Comparison of ENCODE assay signal across 16 mouse cellular contexts in the genomic region with DNA sequence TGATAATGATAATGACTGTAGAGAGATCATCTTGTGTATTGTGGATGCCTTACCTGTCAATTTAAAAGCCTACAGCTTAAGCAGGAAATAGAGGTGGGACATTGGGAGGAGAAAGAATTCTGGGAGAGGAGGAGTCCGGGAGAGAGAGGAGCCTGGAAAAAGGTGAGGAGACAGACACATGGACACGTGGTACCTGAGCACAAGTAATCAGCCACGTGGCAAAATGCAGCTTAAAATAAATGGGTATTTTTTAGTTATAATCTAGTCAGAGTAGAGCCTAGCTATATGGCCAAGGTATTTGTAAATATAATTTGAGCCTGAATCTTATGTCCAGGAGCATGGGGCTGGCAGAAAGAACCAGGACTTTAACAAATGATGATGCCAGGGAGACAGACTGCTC. TPM values are rescaled to one million over a fixed set of nuclear protein-coding genes. Genes with fewer than 3 reads are reported as not detected.
DNase-seq lines count a peak whose midpoint lies in the region; ATAC-seq and TF ChIP-seq lines count a peak whose summit lies in the region.
"Had no signal": no experiment of that assay in that cellular context is flagged by ENCODE, and none has a peak within 500 bp of the region (broad histone marks: within the 10 kb centered on the region; RNA-seq: fewer than 3 reads in every experiment).

No protein-coding gene starts in this region.

- TF ChIP-seq CTCF in hindbrain, postnatal 0 days (IDR thresholded peaks at IDR 0.05; ENCODE audit: low read depth), result no peak
- no peak for TF ChIP-seq CTCF in stomach, postnatal 0 days (IDR thresholded peaks at IDR 0.05; ENCODE audit: low read depth)

- no peak for DNase-seq in hindbrain, postnatal 0 days (ENCODE audit: low spot score)
- DNase-seq in stomach, postnatal 0 days (ENCODE audit: low spot score), result no peak
- no peak for DNase-seq in embryonic facial prominence, embryonic 10.5 days (ENCODE audit: low spot score)
- no peak for DNase-seq in urinary bladder, postnatal 10 days (ENCODE audit: low spot score)
- DNase-seq: cerebellum, adult 18-20 months; embryo, embryonic 11 days; right cerebral cortex, postnatal 25 days had no signal

- peaks cover 53% of the 10 kb centered on the region for H3K36me3 ChIP-seq in erythroblast, embryonic 14.5 days (ENCODE audit: control insufficient read depth)
- peaks cover 1% of the 10 kb centered on the region; the same call in 1 of the 2 replicates for H3K36me3 ChIP-seq in hindbrain, postnatal 0 days (ENCODE audit: insufficient read depth, low read length)
- peaks cover 14% of the 10 kb centered on the region for H3K36me3 ChIP-seq in hindbrain, embryonic 13.5 days
- peaks cover 6% of the 10 kb centered on the region; the same call in 1 of the 2 replicates for H3K36me3 ChIP-seq in stomach, embryonic 16.5 days (ENCODE audit: control insufficient read depth, insufficient read depth, low read length)
- H3K36me3 ChIP-seq in stomach, postnatal 0 days (ENCODE audit: control insufficient read depth, insufficient read depth, low read length), result peaks cover 2% of the 10 kb centered on the region; the same call in 1 of the 2 replicates
- peaks cover 15% of the 10 kb centered on the region for H3K36me3 ChIP-seq in embryonic facial prominence, embryonic 10.5 days (replicated peaks)

- H3K27me3 ChIP-seq in erythroblast, embryonic 14.5 days (ENCODE audit: control insufficient read depth), result no peaks in the 10 kb centered on the region
- no peaks in the 10 kb centered on the region for H3K27me3 ChIP-seq in hindbrain, postnatal 0 days (ENCODE audit: insufficient read depth, low read length)
- no peaks in the 10 kb centered on the region for H3K27me3 ChIP-seq in hindbrain, embryonic 13.5 days
- no peaks in the 10 kb centered on the region for H3K27me3 ChIP-seq in stomach, embryonic 16.5 days (ENCODE audit: control insufficient read depth, insufficient read depth, low read length)
- H3K27me3 ChIP-seq in stomach, postnatal 0 days (ENCODE audit: control insufficient read depth, insufficient read depth, low read length), result no peaks in the 10 kb centered on the region
- H3K27me3 ChIP-seq in embryonic facial prominence, embryonic 10.5 days (replicated peaks; ENCODE audit: low read depth, poor library complexity, severe bottlenecking), result no peaks in the 10 kb centered on the region
- H3K27me3 ChIP-seq: limb, embryonic 15.5 days had no signal

- TF ChIP-seq EP300 in stomach, postnatal 0 days (optimal IDR thresholded peaks at IDR 0.05), result no peak

- ATAC-seq in erythroblast, adult 5-6 weeks (replicated peaks; ENCODE audit: low FRiP score, poor library complexity, severe bottlenecking), result no peak
- ATAC-seq in hindbrain, postnatal 0 days, result no peak
- ATAC-seq in hindbrain, embryonic 13.5 days (ENCODE audit: low FRiP score), result no peak
- no peak for ATAC-seq in stomach, embryonic 16.5 days (ENCODE audit: insufficient read depth, low FRiP score)
- ATAC-seq in stomach, postnatal 0 days (ENCODE audit: low FRiP score, low TSS enrichment), result no peak

- 69% methylated on average over 3 of the region's 3 CpGs for WGBS in hindbrain, postnatal 0 days
- whole genome bisulfite sequencing in hindbrain, embryonic 13.5 days, result 75% methylated on average over 3 of the region's 3 CpGs
- 70% methylated on average over 3 of the region's 3 CpGs for WGBS in stomach, embryonic 16.5 days
- WGBS in stomach, postnatal 0 days, result 64% methylated on average over 3 of the region's 3 CpGs
- WGBS in embryonic facial prominence, embryonic 10.5 days, result 73% methylated on average over 3 of the region's 3 CpGs

- H3K9me3 ChIP-seq in erythroblast, embryonic 14.5 days (ENCODE audit: control insufficient read depth, low read length), result no peaks in the 10 kb centered on the region
- H3K9me3 ChIP-seq in hindbrain, postnatal 0 days (ENCODE audit: low read length), result no peaks in the 10 kb centered on the region
- no peaks in the 10 kb centered on the region for H3K9me3 ChIP-seq in hindbrain, embryonic 13.5 days
- H3K9me3 ChIP-seq in stomach, embryonic 16.5 days (replicated peaks; ENCODE audit: control insufficient read depth, low read length), result no peaks in the 10 kb centered on the region
- H3K9me3 ChIP-seq in stomach, postnatal 0 days (ENCODE audit: control insufficient read depth, low read length), result no peaks in the 10 kb centered on the region
- H3K9me3 ChIP-seq in embryonic facial prominence, embryonic 10.5 days, result no peaks in the 10 kb centered on the region; the same call in 1 of the 2 replicates
- H3K9me3 ChIP-seq: limb, embryonic 15.5 days had no signal

- H3K4me3 ChIP-seq in erythroblast, embryonic 14.5 days (replicated peaks), result peak overlapping the region; percentile 80
- no peak overlapping the region for H3K4me3 ChIP-seq in hindbrain, postnatal 0 days (ENCODE audit: low read length)
- no peak overlapping the region for H3K4me3 ChIP-seq in hindbrain, embryonic 13.5 days
- H3K4me3 ChIP-seq in stomach, embryonic 16.5 days (replicated peaks; ENCODE audit: low read length), result no peak overlapping the region
- H3K4me3 ChIP-seq in stomach, postnatal 0 days (ENCODE audit: low read depth, low read length), result no peak overlapping the region
- H3K4me3 ChIP-seq in embryonic facial prominence, embryonic 10.5 days, result no peak overlapping the region
- H3K4me3 ChIP-seq: limb, embryonic 15.5 days had no signal

- 0 out of 2 replicates have a peak overlapping the region, but pooled peaks have one; percentile 18 for H3K4me2 ChIP-seq in hindbrain, postnatal 0 days (ENCODE audit: low read depth, low read length)
- no peak overlapping the region for H3K4me2 ChIP-seq in hindbrain, embryonic 13.5 days
- no peak overlapping the region for H3K4me2 ChIP-seq in stomach, embryonic 16.5 days (ENCODE audit: low read depth, low read length)
- no peak overlapping the region for H3K4me2 ChIP-seq in stomach, postnatal 0 days (replicated peaks; ENCODE audit: low read depth)
- H3K4me2 ChIP-seq: limb, embryonic 15.5 days had no signal

- no peak overlapping the region for H3K27ac ChIP-seq in hindbrain, postnatal 0 days
- no peak overlapping the region for H3K27ac ChIP-seq in hindbrain, embryonic 13.5 days
- 0 out of 2 replicates have a peak overlapping the region, but pooled peaks have one; percentile 8 for H3K27ac ChIP-seq in stomach, embryonic 16.5 days (ENCODE audit: low read length)
- H3K27ac ChIP-seq in stomach, postnatal 0 days (replicated peaks), result no peak overlapping the region
- H3K27ac ChIP-seq in embryonic facial prominence, embryonic 10.5 days (replicated peaks), result no peak overlapping the region
- H3K27ac ChIP-seq: limb, embryonic 15.5 days had no signal

- peaks cover 87% of the 10 kb centered on the region for H3K4me1 ChIP-seq in erythroblast, embryonic 14.5 days (ENCODE audit: control insufficient read depth)
- H3K4me1 ChIP-seq in hindbrain, postnatal 0 days (ENCODE audit: insufficient read depth, low read length), result no peaks in the 10 kb centered on the region
- 0 out of 2 replicates have a peak, but pooled peaks cover 8% of the 10 kb centered on the region for H3K4me1 ChIP-seq in hindbrain, embryonic 13.5 days (replicated peaks)
- peaks cover 9% of the 10 kb centered on the region for H3K4me1 ChIP-seq in stomach, embryonic 16.5 days (ENCODE audit: control insufficient read depth, insufficient read depth, low read length)
- no peaks in the 10 kb centered on the region for H3K4me1 ChIP-seq in stomach, postnatal 0 days (replicated peaks; ENCODE audit: control insufficient read depth, insufficient read depth)
- peaks cover 31% of the 10 kb centered on the region for H3K4me1 ChIP-seq in embryonic facial prominence, embryonic 10.5 days

- H3K9ac ChIP-seq in hindbrain, postnatal 0 days (replicated peaks; ENCODE audit: low read length), result no peak overlapping the region
- H3K9ac ChIP-seq in hindbrain, embryonic 13.5 days, result no peak overlapping the region
- H3K9ac ChIP-seq in stomach, embryonic 16.5 days (ENCODE audit: low read length), result no peak overlapping the region
- H3K9ac ChIP-seq in stomach, postnatal 0 days (ENCODE audit: low read length), result no peak overlapping the region
- H3K9ac ChIP-seq: limb, embryonic 15.5 days had no signal

RNA-seq across cellular contexts. Expression of gene H2-T24, which starts 0.8 kb away (rescaled TPM):
- polyA plus RNA-seq in erythroblast, embryonic 14.5 days (2012), result 0.91 and 0.98 TPM in 2 replicates
- 161 and 177 TPM in 2 replicates for total RNA-seq in erythroblast, adult 5-6 weeks (2015; ENCODE audit: low replicate concordance)
- 587 and 609 TPM in 2 replicates for total RNA-seq in erythroblast, adult 5-6 weeks (2017; ENCODE audit: low replicate concordance)
- total RNA-seq in hindbrain, postnatal 0 days (2014; rRNA removed), result 0.10 and 0.11 TPM in 2 replicates
- polyA plus RNA-seq in hindbrain, postnatal 0 days (2015; fragmentation: Nextera tagmentation; extraction: Ambion mirVana), result 7.1 and 7.7 TPM in 2 replicates
- 8.8 and 9.5 TPM in 2 replicates for polyA plus RNA-seq in hindbrain, embryonic 13.5 days (2015; fragmentation: Nextera tagmentation; extraction: Ambion mirVana)
- 2.7 TPM in 2 replicates for polyA plus RNA-seq in stomach, embryonic 16.5 days (2015; fragmentation: Nextera tagmentation; extraction: Ambion mirVana)
- 1.0 and 1.1 TPM in 2 replicates for polyA plus RNA-seq in stomach, postnatal 0 days (2015; fragmentation: Nextera tagmentation; extraction: Ambion mirVana)
- 4.8 and 5.0 TPM in 2 replicates for polyA plus RNA-seq in embryonic facial prominence, embryonic 10.5 days (2016; fragmentation: Nextera tagmentation; extraction: Ambion mirVana)

RNA-seq across cellular contexts. Expression of gene H2-T23, which starts 13.1 kb away (rescaled TPM):
- polyA plus RNA-seq in erythroblast, embryonic 14.5 days (2012), result 3.7 and 5.0 TPM in 2 replicates
- 249 and 264 TPM in 2 replicates for total RNA-seq in erythroblast, adult 5-6 weeks (2015; ENCODE audit: low replicate concordance)
- total RNA-seq in erythroblast, adult 5-6 weeks (2017; ENCODE audit: low replicate concordance), result 271 and 275 TPM in 2 replicates
- 6.6 and 7.3 TPM in 2 replicates for total RNA-seq in hindbrain, postnatal 0 days (2014; rRNA removed)
- 8.8 and 9.4 TPM in 2 replicates for polyA plus RNA-seq in hindbrain, postnatal 0 days (2015; fragmentation: Nextera tagmentation; extraction: Ambion mirVana)
- polyA plus RNA-seq in hindbrain, embryonic 13.5 days (2015; fragmentation: Nextera tagmentation; extraction: Ambion mirVana), result 3.2 and 3.3 TPM in 2 replicates
- 16.9 and 17.5 TPM in 2 replicates for polyA plus RNA-seq in stomach, embryonic 16.5 days (2015; fragmentation: Nextera tagmentation; extraction: Ambion mirVana)
- 35.9 and 40.2 TPM in 2 replicates for polyA plus RNA-seq in stomach, postnatal 0 days (2015; fragmentation: Nextera tagmentation; extraction: Ambion mirVana)
- polyA plus RNA-seq in embryonic facial prominence, embryonic 10.5 days (2016; fragmentation: Nextera tagmentation; extraction: Ambion mirVana), result 1.8 and 2.3 TPM in 2 replicates

RNA-seq across cellular contexts. Expression of gene H2-T22, which starts 23.0 kb away (rescaled TPM):
- polyA plus RNA-seq in erythroblast, embryonic 14.5 days (2012), result 0.12 and 0.14 TPM in 2 replicates
- 10.4 and 21.5 TPM in 2 replicates for total RNA-seq in erythroblast, adult 5-6 weeks (2015; ENCODE audit: low replicate concordance)
- 12.8 and 20.4 TPM in 2 replicates for total RNA-seq in erythroblast, adult 5-6 weeks (2017; ENCODE audit: low replicate concordance)
- 10.0 and 15.4 TPM in 2 replicates for total RNA-seq in hindbrain, postnatal 0 days (2014; rRNA removed)
- 9.1 and 11.8 TPM in 2 replicates for polyA plus RNA-seq in hindbrain, postnatal 0 days (2015; fragmentation: Nextera tagmentation; extraction: Ambion mirVana)
- 6.7 and 7.0 TPM in 2 replicates for polyA plus RNA-seq in hindbrain, embryonic 13.5 days (2015; fragmentation: Nextera tagmentation; extraction: Ambion mirVana)
- 19.9 and 23.5 TPM in 2 replicates for polyA plus RNA-seq in stomach, embryonic 16.5 days (2015; fragmentation: Nextera tagmentation; extraction: Ambion mirVana)
- polyA plus RNA-seq in stomach, postnatal 0 days (2015; fragmentation: Nextera tagmentation; extraction: Ambion mirVana), result 18.9 and 21.0 TPM in 2 replicates
- 7.4 and 9.0 TPM in 2 replicates for polyA plus RNA-seq in embryonic facial prominence, embryonic 10.5 days (2016; fragmentation: Nextera tagmentation; extraction: Ambion mirVana)

RNA-seq across cellular contexts. Expression of gene Gm6034, which starts 23.2 kb away (rescaled TPM):
- polyA plus RNA-seq in erythroblast, embryonic 14.5 days (2012), result not detected in 2 replicates
- not detected in 2 replicates for total RNA-seq in erythroblast, adult 5-6 weeks (2015; ENCODE audit: low replicate concordance)
- not detected in 2 replicates for total RNA-seq in erythroblast, adult 5-6 weeks (2017; ENCODE audit: low replicate concordance)
- not detected in 2 replicates for total RNA-seq in hindbrain, postnatal 0 days (2014; rRNA removed)
- not detected in 2 replicates for polyA plus RNA-seq in hindbrain, postnatal 0 days (2015; fragmentation: Nextera tagmentation; extraction: Ambion mirVana)
- not detected in 2 replicates for polyA plus RNA-seq in hindbrain, embryonic 13.5 days (2015; fragmentation: Nextera tagmentation; extraction: Ambion mirVana)
- 0.15 TPM in 1 of 2 replicates, not detected in the other for polyA plus RNA-seq in stomach, embryonic 16.5 days (2015; fragmentation: Nextera tagmentation; extraction: Ambion mirVana)
- polyA plus RNA-seq in stomach, postnatal 0 days (2015; fragmentation: Nextera tagmentation; extraction: Ambion mirVana), result not detected in 2 replicates
- not detected in 2 replicates for polyA plus RNA-seq in embryonic facial prominence, embryonic 10.5 days (2016; fragmentation: Nextera tagmentation; extraction: Ambion mirVana)
- total RNA-seq: adrenal gland, postnatal 36 days; gastrocnemius, postnatal 4 days; left cerebral cortex, adult 8-10 months had no signal
- polyA plus RNA-seq: limb, embryonic 15.5 days; stomach, embryonic 14.5 days had no signal

RNA-seq across cellular contexts. Expression of gene Gm11127, which starts 38.7 kb away (rescaled TPM):
- 0.07 TPM in 1 of 2 replicates, not detected in the other for polyA plus RNA-seq in erythroblast, embryonic 14.5 days (2012)
- not detected in 2 replicates for total RNA-seq in erythroblast, adult 5-6 weeks (2015; ENCODE audit: low replicate concordance)
- total RNA-seq in erythroblast, adult 5-6 weeks (2017; ENCODE audit: low replicate concordance), result not detected in 2 replicates
- total RNA-seq in hindbrain, postnatal 0 days (2014; rRNA removed), result not detected in 2 replicates
- polyA plus RNA-seq in hindbrain, postnatal 0 days (2015; fragmentation: Nextera tagmentation; extraction: Ambion mirVana), result not detected in 2 replicates
- not detected in 2 replicates for polyA plus RNA-seq in hindbrain, embryonic 13.5 days (2015; fragmentation: Nextera tagmentation; extraction: Ambion mirVana)
- 0.85 and 0.89 TPM in 2 replicates for polyA plus RNA-seq in stomach, embryonic 16.5 days (2015; fragmentation: Nextera tagmentation; extraction: Ambion mirVana)
- polyA plus RNA-seq in stomach, postnatal 0 days (2015; fragmentation: Nextera tagmentation; extraction: Ambion mirVana), result 0.08 and 0.10 TPM in 2 replicates
- polyA plus RNA-seq in embryonic facial prominence, embryonic 10.5 days (2016; fragmentation: Nextera tagmentation; extraction: Ambion mirVana), result not detected in 2 replicates
- polyA plus RNA-seq: limb, embryonic 15.5 days; stomach, embryonic 14.5 days had no signal
